Mouse (Mus musculus) midbrain, embryonic 11.5 days (tissue): ENCODE results near the gene Rnf212b. TPM values are rescaled to one million over a fixed set of nuclear protein-coding genes. Genes with fewer than 3 reads are reported as not detected.

Experiments used
- ATAC-seq: fragments of 200-750 bp; cut with Nextera tagmentation; 2 replicates; pipeline ENCODE4 v1.8.0; 2017; ENCODE audit warnings: moderate TSS enrichment, moderate library complexity; ENCODE audit not compliant: low FRiP score
- DNase-seq: peaks from one replicate; pipeline ENCODE4 v3.0.0; 2015; ENCODE audit warnings: low spot score; ENCODE audit errors: missing footprints
- H3K27ac ChIP-seq: fragments of 300-500 bp; sonication (generic); 2 replicates; pipeline ENCODE4 v1.5.1; 2014; ENCODE audit warnings: low read depth, low read length
- H3K27me3 ChIP-seq: fragments of 300-500 bp; sonication (generic); 2 replicates; pipeline ENCODE4 v1.6.1; 2014; ENCODE audit warnings: mild to moderate bottlenecking, low read length, moderate library complexity, mixed read lengths; ENCODE audit not compliant: control insufficient read depth, insufficient read depth
- H3K36me3 ChIP-seq: fragments of 300-500 bp; sonication (generic); 2 replicates; pipeline ENCODE4 v1.6.1; 2014; ENCODE audit warnings: mild to moderate bottlenecking, low read length, moderate library complexity, mixed read lengths; ENCODE audit not compliant: control insufficient read depth, insufficient read depth
- H3K4me1 ChIP-seq: fragments of 300-500 bp; sonication (generic); 2 replicates; pipeline ENCODE4 v1.6.1; 2014; ENCODE audit warnings: low read length; ENCODE audit not compliant: control insufficient read depth, insufficient read depth
- H3K4me2 ChIP-seq: fragments of 300-500 bp; sonication (generic); 2 replicates; pipeline ENCODE4 v1.6.1; 2014; ENCODE audit warnings: mild to moderate bottlenecking, moderate library complexity
- H3K4me3 ChIP-seq: fragments of 300-500 bp; sonication (generic); 2 replicates; pipeline ENCODE4 v1.5.1; 2014; ENCODE audit warnings: low read depth, low read length
- H3K9ac ChIP-seq: fragments of 300-500 bp; sonication (generic); 2 replicates; pipeline ENCODE4 v1.6.1; 2014; ENCODE audit warnings: low read length
- H3K9me3 ChIP-seq: fragments of 300-500 bp; sonication (generic); 2 replicates; pipeline ENCODE4 v1.6.1; 2016; ENCODE audit warnings: low read length; ENCODE audit not compliant: control insufficient read depth
- WGBS: fragments of 180-500 bp; shearing (Covaris S2); extraction: QIAGEN DNeasy Blood & Tissue Kit; methylation state at CpG from one replicate; pipeline ENCODE4 v1.1.7; 2014; 5-methylcytosine and 5-hydroxymethylcytosine counted together
- polyA plus RNA-seq: library from polyadenylated mRNA; unstranded; fragments of >200 nt; fragmentation: Nextera tagmentation; extraction: Ambion mirVana; gene quantifications from 2 replicates; pipeline ENCODE4 v1.2.1, GENCODE M21; 2014

Gene Rnf212b
- polyA plus RNA-seq, 1 experiment from 2014 or later, result not detected

GRCm38 (mm10) chr14:54815737-54816136, 1.8 kb downstream of the Rnf212b start:
- Histone ChIP-seq H3K9ac (no peak overlapping the region), H3K4me1 (no peaks in the 10 kb centered on the region), H3K4me3 (no peak overlapping the region), H3K36me3 (no peaks in the 10 kb centered on the region), H3K9me3 (no peaks in the 10 kb centered on the region), H3K4me2 (no peak overlapping the region), H3K27ac (no peak overlapping the region), H3K27me3 (no peaks in the 10 kb centered on the region)
- WGBS, result 68% methylated on average over 3 of the region's 3 CpGs
- no peak for ATAC-seq
- DNase-seq, result no peak

DNA sequence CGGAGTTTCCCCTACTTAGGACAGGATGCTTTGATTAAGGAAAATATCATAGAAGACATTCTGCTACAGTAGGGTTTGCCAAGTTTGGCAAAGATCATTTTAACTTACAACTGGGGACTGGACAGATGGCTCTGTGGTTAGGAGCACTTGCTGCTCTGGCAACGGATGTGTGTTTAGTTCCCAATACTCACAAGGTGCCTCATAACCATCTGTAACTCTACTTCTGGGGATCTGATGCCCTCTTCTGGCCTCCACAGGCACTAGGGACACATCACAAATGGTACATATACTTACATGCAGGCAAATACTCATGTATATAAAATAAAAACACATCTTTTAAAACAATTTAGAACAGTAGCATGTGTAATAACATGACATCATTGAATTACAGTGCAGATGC, 3.9 kb downstream of the Rnf212b start:
- Histone ChIP-seq H3K9me3 (no peaks in the 10 kb centered on the region), H3K36me3 (no peaks in the 10 kb centered on the region), H3K9ac (no peak overlapping the region), H3K4me1 (no peaks in the 10 kb centered on the region), H3K4me3 (no peak overlapping the region), H3K4me2 (no peak overlapping the region), H3K27ac (no peak overlapping the region), H3K27me3 (no peaks in the 10 kb centered on the region)
- no peak for DNase-seq
- ATAC-seq, result no peak
- WGBS, result 54% methylated on average over 2 of the region's 2 CpGs

DNA sequence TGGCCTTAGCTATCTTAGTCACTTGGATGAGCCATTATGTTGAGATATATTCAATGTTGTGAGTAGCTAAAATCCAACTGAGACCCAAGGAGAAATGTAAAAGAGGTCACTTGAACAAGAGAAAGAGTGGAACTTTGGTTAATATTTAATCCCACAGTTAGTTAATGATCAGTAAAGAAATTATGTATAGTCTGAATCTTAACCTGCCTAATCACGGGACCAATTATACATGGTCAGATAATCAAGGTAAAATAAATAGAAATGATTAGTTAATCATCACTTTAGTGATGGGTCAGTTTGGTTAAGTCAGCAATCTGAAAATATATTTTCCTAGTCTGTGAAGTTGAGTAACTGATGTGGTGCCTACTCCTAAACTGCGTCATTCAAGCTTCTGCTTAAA, 8.4 kb downstream of the Rnf212b start:
- Histone ChIP-seq H3K36me3 (no peaks in the 10 kb centered on the region), H3K4me1 (no peaks in the 10 kb centered on the region), H3K9me3 (no peaks in the 10 kb centered on the region), H3K4me3 (no peak overlapping the region), H3K27me3 (no peaks in the 10 kb centered on the region), H3K4me2 (no peak overlapping the region), H3K27ac (no peak overlapping the region), H3K9ac (no peak overlapping the region)
- 88% methylated on average over 2 of the region's 2 CpGs for WGBS
- DNase-seq (no peak), ATAC-seq (no peak)

DNA sequence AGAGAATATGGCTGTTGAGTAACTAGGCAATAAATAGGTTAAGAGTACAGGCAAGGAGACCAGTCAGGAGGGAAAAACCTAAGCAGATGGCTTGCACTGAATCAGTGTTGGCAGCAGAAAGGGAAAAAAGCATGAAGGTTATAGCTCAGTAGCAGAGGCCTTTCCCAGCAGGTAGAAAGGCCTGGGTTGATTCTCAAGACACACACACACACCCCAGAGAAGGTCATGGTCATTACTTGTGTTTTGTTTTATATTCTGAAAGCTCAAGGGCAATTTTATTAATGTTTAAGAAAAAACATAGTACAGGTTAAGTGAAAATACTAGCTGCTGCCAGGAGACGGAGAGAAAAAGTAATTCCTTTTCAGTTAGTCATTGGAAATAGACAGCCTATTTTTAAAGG, 9.8 kb downstream of the Rnf212b start:
- no peaks in the 10 kb centered on the region for H3K27me3 ChIP-seq
- H3K9me3 ChIP-seq, result no peaks in the 10 kb centered on the region
- DNase-seq, result no peak
- no peak overlapping the region for H3K9ac ChIP-seq
- H3K4me3 ChIP-seq, result no peak overlapping the region
- H3K4me1 ChIP-seq, result no peaks in the 10 kb centered on the region
- H3K27ac ChIP-seq, result no peak overlapping the region
- 89% methylated on average over 1 of the region's 1 CpGs for WGBS
- ATAC-seq, result no peak
- no peak overlapping the region for H3K4me2 ChIP-seq
- no peaks in the 10 kb centered on the region for H3K36me3 ChIP-seq

GRCm38 (mm10) chr14:54843461-54843860, 29.5 kb downstream of the Rnf212b start:
- Histone ChIP-seq H3K4me1 (no peaks in the 10 kb centered on the region), H3K27me3 (no peaks in the 10 kb centered on the region), H3K27ac (no peak overlapping the region), H3K9me3 (no peaks in the 10 kb centered on the region), H3K4me2 (no peak overlapping the region), H3K36me3 (no peaks in the 10 kb centered on the region), H3K9ac (no peak overlapping the region), H3K4me3 (no peak overlapping the region)
- DNase-seq, result peak; percentile 85
- no peak for ATAC-seq
- WGBS, result 4% methylated on average over 4 of the region's 4 CpGs

- DNase-seq (no peak), ATAC-seq (no peak)
- no peaks in the 10 kb centered on the region for H3K9me3 ChIP-seq
- H3K4me1 ChIP-seq, result no peaks in the 10 kb centered on the region
- no peak overlapping the region for H3K4me2 ChIP-seq
- no peak overlapping the region for H3K9ac ChIP-seq
- H3K27ac ChIP-seq, result no peak overlapping the region
- H3K36me3 ChIP-seq, result peaks cover 4% of the 10 kb centered on the region; the same call in 1 of the 2 replicates
- H3K4me3 ChIP-seq, result no peak overlapping the region
- 97% methylated on average over 3 of the region's 3 CpGs for WGBS
- no peaks in the 10 kb centered on the region for H3K27me3 ChIP-seq
Observed at GRCm38 (mm10) chr14:54855726-54856125, 41.8 kb downstream of the Rnf212b start.

DNA sequence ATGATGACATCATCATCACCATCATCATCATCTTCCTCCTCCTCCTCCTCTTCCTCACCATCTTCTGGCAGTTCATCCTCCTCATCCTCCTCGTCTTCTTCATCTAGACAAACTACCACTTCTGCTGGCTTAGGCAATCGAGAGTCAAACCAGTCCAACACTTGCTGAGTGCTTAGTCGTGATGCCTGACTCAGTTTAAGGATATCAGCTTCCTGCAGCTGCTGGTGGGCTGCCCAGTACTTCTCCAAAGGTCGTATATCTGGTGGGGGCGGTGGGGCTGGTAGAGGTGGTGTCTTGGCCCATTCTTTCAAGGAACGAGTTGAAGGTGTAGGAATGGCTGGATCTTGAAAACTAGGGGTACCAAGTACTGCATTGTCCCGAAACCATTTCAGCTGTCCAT, 42.8 kb downstream of the Rnf212b start:
- H3K4me1 ChIP-seq, result no peaks in the 10 kb centered on the region
- H3K4me3 ChIP-seq, result no peak overlapping the region
- 88% methylated on average over 7 of the region's 7 CpGs for WGBS
- H3K9ac ChIP-seq, result no peak overlapping the region
- DNase-seq (no peak), ATAC-seq (no peak)
- H3K4me2 ChIP-seq, result no peak overlapping the region
- H3K27me3 ChIP-seq, result no peaks in the 10 kb centered on the region
- H3K27ac ChIP-seq, result no peak overlapping the region
- H3K36me3 ChIP-seq, result peaks cover 4% of the 10 kb centered on the region; the same call in 1 of the 2 replicates
- H3K9me3 ChIP-seq, result no peaks in the 10 kb centered on the region

- Histone ChIP-seq H3K36me3 (peaks cover 4% of the 10 kb centered on the region; the same call in 1 of the 2 replicates), H3K27ac (no peak overlapping the region), H3K9ac (no peak overlapping the region), H3K4me3 (no peak overlapping the region), H3K27me3 (no peaks in the 10 kb centered on the region), H3K4me1 (no peaks in the 10 kb centered on the region), H3K4me2 (no peak overlapping the region), H3K9me3 (no peaks in the 10 kb centered on the region)
- no peak for ATAC-seq
- 88% methylated on average over 9 of the region's 9 CpGs for WGBS
- no peak for DNase-seq
Observed at GRCm38 (mm10) chr14:54857891-54858290, 44.0 kb downstream of the Rnf212b start.

DNA sequence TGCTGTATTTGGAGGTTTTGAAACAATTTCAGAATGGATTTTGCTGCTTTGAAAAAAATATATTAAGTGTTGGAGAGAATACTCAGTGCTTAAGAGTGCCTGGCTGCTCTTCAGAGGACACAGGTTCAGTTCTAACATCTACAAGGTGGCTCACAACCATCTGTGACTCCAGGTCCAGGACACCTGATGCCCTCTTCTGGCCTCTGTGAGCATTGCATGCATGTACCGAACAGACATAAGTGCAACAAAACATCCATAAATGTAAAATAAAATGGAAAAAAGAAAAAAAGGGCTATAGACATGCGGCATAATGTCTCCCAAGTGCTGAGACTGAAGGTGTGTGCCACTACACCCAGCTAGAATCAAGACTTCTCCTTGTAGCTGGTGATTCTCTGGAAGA, 46.6 kb downstream of the Rnf212b start:
- ATAC-seq, result no peak

More for the DNA sequence above, 46.6 kb downstream of the Rnf212b start:
- Histone ChIP-seq H3K27ac (no peak overlapping the region), H3K4me2 (no peak overlapping the region), H3K27me3 (no peaks in the 10 kb centered on the region), H3K36me3 (peaks cover 4% of the 10 kb centered on the region; the same call in 1 of the 2 replicates), H3K9me3 (no peaks in the 10 kb centered on the region), H3K4me1 (0 out of 2 replicates have a peak, but pooled peaks cover 3% of the 10 kb centered on the region), H3K4me3 (no peak overlapping the region), H3K9ac (no peak overlapping the region)
- WGBS, result 41% methylated on average over 2 of the region's 2 CpGs
- peak; percentile 89 for DNase-seq
